Comparison of ENCODE assay signal across 8 mouse cellular contexts in the genomic region with DNA sequence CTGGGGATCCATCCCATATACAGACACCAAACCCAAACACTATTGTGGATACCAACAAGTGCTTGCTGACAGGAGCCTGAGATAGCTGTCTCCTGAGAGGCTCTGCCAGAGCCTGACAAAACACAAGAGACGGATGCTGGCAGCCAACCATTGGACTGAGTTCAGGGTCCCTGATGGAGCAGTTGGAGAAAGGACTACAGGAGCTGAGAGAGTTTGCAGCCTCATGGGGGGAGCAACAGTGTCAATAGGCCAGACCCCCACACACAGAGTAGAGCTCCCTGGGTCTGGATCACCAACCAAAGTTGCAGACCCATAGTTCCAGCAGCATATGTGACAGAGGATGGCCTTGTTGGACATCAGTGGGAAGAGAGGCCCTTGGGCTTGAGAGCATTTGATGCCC. TPM values are rescaled to one million over a fixed set of nuclear protein-coding genes. Genes with fewer than 3 reads are reported as not detected.
A peak's percentile ranks its signal among the peaks of the same experiment; 100 is the strongest.
DNase-seq lines count a peak whose midpoint lies in the region; ATAC-seq lines count a peak whose summit lies in the region.
"Not testable (repeated sequence)": the region's sequence is repeated elsewhere in the genome, so short reads cannot be mapped to it uniquely, and the experiment has no call there.
"Had no signal": no experiment of that assay in that cellular context is flagged by ENCODE, and none has a peak within 500 bp of the region (broad histone marks: within the 10 kb centered on the region; RNA-seq: fewer than 3 reads in every experiment).

No protein-coding gene starts in this region.

- H3K36me3 ChIP-seq in embryonic facial prominence, embryonic 10.5 days (replicated peaks); forebrain, embryonic 12.5 days (replicated peaks); forebrain, embryonic 15.5 days; hindbrain, embryonic 15.5 days; midbrain, embryonic 11.5 days (ENCODE audit: control insufficient read depth, insufficient read depth, low read length); midbrain, embryonic 14.5 days (ENCODE audit: control insufficient read depth, insufficient read depth, low read length); neural tube, embryonic 12.5 days: not testable (repeated sequence)

- H3K4me1 ChIP-seq in embryonic facial prominence, embryonic 10.5 days: peaks cover 15% of the 10 kb centered on the region
- H3K4me1 ChIP-seq in forebrain, embryonic 12.5 days: peaks cover 52% of the 10 kb centered on the region
- H3K4me1 ChIP-seq in forebrain, embryonic 15.5 days: peaks cover 40% of the 10 kb centered on the region
- H3K4me1 ChIP-seq in hindbrain, embryonic 15.5 days (replicated peaks); midbrain, embryonic 14.5 days (ENCODE audit: control insufficient read depth, insufficient read depth, low read length); neural tube, embryonic 12.5 days: not testable (repeated sequence)
- peaks cover 39% of the 10 kb centered on the region for H3K4me1 ChIP-seq in midbrain, embryonic 11.5 days (ENCODE audit: control insufficient read depth, insufficient read depth, low read length)

- DNase-seq in embryonic facial prominence, embryonic 10.5 days (ENCODE audit: low spot score); midbrain, embryonic 14.5 days: not testable (repeated sequence)
- DNase-seq in midbrain, embryonic 11.5 days (ENCODE audit: low spot score, missing footprints): peak; percentile 75

- peak overlapping the region; percentile 3; the same call in 1 of the 2 replicates for H3K27ac ChIP-seq in embryonic facial prominence, embryonic 10.5 days (replicated peaks)
- H3K27ac ChIP-seq in forebrain, embryonic 12.5 days: peak overlapping the region; percentile 75
- peak overlapping the region; percentile 63 for H3K27ac ChIP-seq in forebrain, embryonic 15.5 days (replicated peaks)
- H3K27ac ChIP-seq in hindbrain, embryonic 15.5 days (replicated peaks); midbrain, embryonic 11.5 days (ENCODE audit: low read depth, low read length); midbrain, embryonic 14.5 days (replicated peaks; ENCODE audit: low read depth, low read length); neural tube, embryonic 12.5 days: not testable (repeated sequence)

- ATAC-seq in forebrain, embryonic 12.5 days (ENCODE audit: low FRiP score); midbrain, embryonic 11.5 days (ENCODE audit: low FRiP score); midbrain, embryonic 14.5 days (ENCODE audit: low FRiP score, low TSS enrichment); neural tube, embryonic 12.5 days (ENCODE audit: low FRiP score, low read depth): not testable (repeated sequence)
- peak; percentile 26; the same call in 1 of the 2 replicates for ATAC-seq in forebrain, embryonic 15.5 days (replicated peaks)
- peak; percentile 20; the same call in 1 of the 2 replicates for ATAC-seq in hindbrain, embryonic 15.5 days (ENCODE audit: low FRiP score, low read depth)

- not testable (repeated sequence) for H3K4me3 ChIP-seq in embryonic facial prominence, embryonic 10.5 days; forebrain, embryonic 12.5 days (replicated peaks); forebrain, embryonic 15.5 days; hindbrain, embryonic 15.5 days; midbrain, embryonic 11.5 days (ENCODE audit: low read depth, low read length); midbrain, embryonic 14.5 days (replicated peaks; ENCODE audit: low read depth, low read length); neural tube, embryonic 12.5 days

- H3K27me3 ChIP-seq in embryonic facial prominence, embryonic 10.5 days (replicated peaks; ENCODE audit: low read depth, poor library complexity, severe bottlenecking): peaks cover 14% of the 10 kb centered on the region
- not testable (repeated sequence) for H3K27me3 ChIP-seq in forebrain, embryonic 12.5 days; forebrain, embryonic 15.5 days; hindbrain, embryonic 15.5 days; midbrain, embryonic 11.5 days (ENCODE audit: control insufficient read depth, insufficient read depth, low read length); midbrain, embryonic 14.5 days (ENCODE audit: control insufficient read depth, insufficient read depth, low read length); neural tube, embryonic 12.5 days (replicated peaks)

- H3K4me2 ChIP-seq in forebrain, embryonic 12.5 days: peak overlapping the region; percentile 33
- not testable (repeated sequence) for H3K4me2 ChIP-seq in forebrain, embryonic 15.5 days (replicated peaks); hindbrain, embryonic 15.5 days
- peak overlapping the region; percentile 3 for H3K4me2 ChIP-seq in midbrain, embryonic 11.5 days
- peak overlapping the region; percentile 22; the same call in 1 of the 2 replicates for H3K4me2 ChIP-seq in midbrain, embryonic 14.5 days (ENCODE audit: low read length)
- peak overlapping the region; percentile 42 for H3K4me2 ChIP-seq in neural tube, embryonic 12.5 days (replicated peaks)

- not testable (repeated sequence) for H3K9ac ChIP-seq in forebrain, embryonic 12.5 days; forebrain, embryonic 15.5 days (replicated peaks); hindbrain, embryonic 15.5 days; midbrain, embryonic 11.5 days (ENCODE audit: low read length); midbrain, embryonic 14.5 days (replicated peaks; ENCODE audit: low read length); neural tube, embryonic 12.5 days

- not testable (repeated sequence) for H3K9me3 ChIP-seq in embryonic facial prominence, embryonic 10.5 days; forebrain, embryonic 12.5 days; forebrain, embryonic 15.5 days; hindbrain, embryonic 15.5 days; midbrain, embryonic 11.5 days (ENCODE audit: control insufficient read depth, low read length); midbrain, embryonic 14.5 days (ENCODE audit: control insufficient read depth, low read length); neural tube, embryonic 12.5 days

- WGBS in embryonic facial prominence, embryonic 10.5 days: 76% methylated on average over 1 of the region's 1 CpGs
- WGBS in forebrain, embryonic 12.5 days: 52% methylated on average over 1 of the region's 1 CpGs
- 38% methylated on average over 1 of the region's 1 CpGs for WGBS in forebrain, embryonic 15.5 days
- WGBS in hindbrain, embryonic 15.5 days: 47% methylated on average over 1 of the region's 1 CpGs
- 71% methylated on average over 1 of the region's 1 CpGs for WGBS in midbrain, embryonic 11.5 days
- WGBS in midbrain, embryonic 14.5 days: 52% methylated on average over 1 of the region's 1 CpGs
- 70% methylated on average over 1 of the region's 1 CpGs for WGBS in neural tube, embryonic 12.5 days

RNA-seq across cellular contexts. Expression of a gene that starts 5.1 kb away (rescaled TPM):
- polyA plus RNA-seq in embryonic facial prominence, embryonic 10.5 days (2016; fragmentation: Nextera tagmentation; extraction: Ambion mirVana): 10.9 and 16.9 TPM in 2 replicates
- 44.5 and 44.7 TPM in 2 replicates for polyA plus RNA-seq in forebrain, embryonic 12.5 days (2016; fragmentation: Nextera tagmentation; extraction: Ambion mirVana)
- 16.1 and 17.3 TPM in 2 replicates for polyA plus RNA-seq in forebrain, embryonic 15.5 days (2015; fragmentation: Nextera tagmentation; extraction: Ambion mirVana)
- polyA plus RNA-seq in hindbrain, embryonic 15.5 days (2015; fragmentation: Nextera tagmentation; extraction: Ambion mirVana): 10.6 and 13.8 TPM in 2 replicates
- 43.1 and 45.2 TPM in 2 replicates for polyA plus RNA-seq in midbrain, embryonic 11.5 days (2014; fragmentation: Nextera tagmentation; extraction: Ambion mirVana)
- polyA plus RNA-seq in midbrain, embryonic 14.5 days (2014; fragmentation: Nextera tagmentation; extraction: Ambion mirVana): 9.4 and 16.7 TPM in 2 replicates
- 33.7 and 40.8 TPM in 2 replicates for polyA plus RNA-seq in neural tube, embryonic 12.5 days (2016; fragmentation: Nextera tagmentation; extraction: Ambion mirVana)
- polyA plus RNA-seq: G1E had no signal

RNA-seq across cellular contexts. Expression of a gene that starts 29.6 kb away (rescaled TPM):
- 20.7 and 21.1 TPM in 2 replicates for polyA plus RNA-seq in embryonic facial prominence, embryonic 10.5 days (2016; fragmentation: Nextera tagmentation; extraction: Ambion mirVana)
- polyA plus RNA-seq in forebrain, embryonic 12.5 days (2016; fragmentation: Nextera tagmentation; extraction: Ambion mirVana): 22.2 and 26.3 TPM in 2 replicates
- 20.7 and 23.6 TPM in 2 replicates for polyA plus RNA-seq in forebrain, embryonic 15.5 days (2015; fragmentation: Nextera tagmentation; extraction: Ambion mirVana)
- polyA plus RNA-seq in hindbrain, embryonic 15.5 days (2015; fragmentation: Nextera tagmentation; extraction: Ambion mirVana): 17.3 and 19.3 TPM in 2 replicates
- 30.5 and 34.1 TPM in 2 replicates for polyA plus RNA-seq in midbrain, embryonic 11.5 days (2014; fragmentation: Nextera tagmentation; extraction: Ambion mirVana)
- polyA plus RNA-seq in midbrain, embryonic 14.5 days (2014; fragmentation: Nextera tagmentation; extraction: Ambion mirVana): 16.6 and 25.8 TPM in 2 replicates
- polyA plus RNA-seq in neural tube, embryonic 12.5 days (2016; fragmentation: Nextera tagmentation; extraction: Ambion mirVana): 23.2 and 26.6 TPM in 2 replicates
